Mouse (Mus musculus): ENCODE results near the gene Dock4. TPM values are rescaled to one million over a fixed set of nuclear protein-coding genes. Genes with fewer than 3 reads are reported as not detected.
"Not testable (repeated sequence)": the region's sequence is repeated elsewhere in the genome, so short reads cannot be mapped to it uniquely, and the experiment has no call there.

The Dock4 gene
- polyA plus RNA-seq, 1 experiment from 2014 or later: 40.2 TPM

DNA sequence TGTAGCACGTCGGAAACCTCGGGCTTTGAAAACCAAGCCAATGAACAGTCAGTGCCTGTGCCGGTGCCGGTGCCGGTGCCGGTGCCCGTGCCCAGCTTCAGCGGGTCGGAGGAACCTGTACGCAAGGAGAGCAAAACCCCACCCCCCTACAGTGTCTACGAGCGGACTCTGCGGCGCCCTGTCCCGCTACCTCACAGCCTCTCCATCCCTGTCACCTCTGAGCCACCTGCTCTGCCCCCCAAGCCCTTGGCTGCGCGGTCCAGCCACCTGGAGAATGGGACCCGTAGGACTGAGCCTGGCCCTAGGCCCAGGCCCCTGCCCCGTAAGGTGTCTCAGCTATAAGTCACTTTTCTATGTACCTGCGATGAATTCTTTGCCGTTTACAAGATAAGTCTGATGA, 398.6 kb downstream of the Dock4 start:
- no peak overlapping the region for H3K27ac ChIP-seq
- no peaks in the 10 kb centered on the region for H3K9me3 ChIP-seq
- no peak overlapping the region for H3K4me2 ChIP-seq (replicated peaks)
- H3K4me3 ChIP-seq: no peak overlapping the region
- no peaks in the 10 kb centered on the region for H3K4me1 ChIP-seq
- 94% methylated on average over 22 of the region's 22 CpGs for WGBS
- no peak overlapping the region for H3K9ac ChIP-seq
- no peak for ATAC-seq (ENCODE audit: low FRiP score, low read depth)
- H3K27me3 ChIP-seq (replicated peaks): no peaks in the 10 kb centered on the region
- no peaks in the 10 kb centered on the region for H3K36me3 ChIP-seq

DNA sequence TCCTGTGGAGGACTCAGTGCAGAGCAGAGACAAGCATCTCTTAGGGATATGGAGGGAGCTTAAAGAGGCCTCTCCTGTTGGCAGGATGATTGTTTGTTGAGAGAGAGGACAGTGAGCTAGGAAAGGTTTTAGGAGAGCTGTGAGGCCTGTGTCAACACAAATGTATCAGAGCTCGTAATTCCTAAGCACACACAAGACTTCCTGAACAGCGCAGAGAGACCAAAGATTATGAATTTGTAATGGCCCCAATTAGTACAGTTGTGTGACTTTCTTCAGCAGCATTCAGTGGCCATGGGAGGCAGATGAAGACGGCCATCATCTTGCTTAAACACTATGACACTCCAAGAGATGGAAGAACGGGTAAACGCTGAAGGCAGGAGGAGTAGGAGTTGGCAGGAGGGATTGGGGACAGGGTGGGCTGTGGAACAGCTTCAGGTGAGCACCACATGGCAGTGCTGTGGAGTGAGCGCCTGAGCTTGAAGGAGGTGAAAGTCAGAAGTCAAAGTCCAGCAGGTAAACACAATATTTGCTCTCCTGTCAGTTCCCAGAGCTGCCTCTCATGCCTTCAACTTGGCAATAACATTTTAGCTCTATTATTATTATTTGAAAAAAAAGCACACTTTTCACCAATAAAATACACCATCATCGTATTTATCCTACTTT, 409.1 kb downstream of the Dock4 start:
- Histone ChIP-seq H3K36me3 (no peaks in the 10 kb centered on the region), H3K27me3 (replicated peaks) (no peaks in the 10 kb centered on the region), H3K4me2 (replicated peaks) (no peak overlapping the region), H3K27ac (no peak overlapping the region), H3K9me3 (no peaks in the 10 kb centered on the region), H3K4me3 (no peak overlapping the region), H3K9ac (no peak overlapping the region), H3K4me1 (no peaks in the 10 kb centered on the region)
- no peak for ATAC-seq (ENCODE audit: low FRiP score, low read depth)
- WGBS: 94% methylated on average over 7 of the region's 7 CpGs

DNA sequence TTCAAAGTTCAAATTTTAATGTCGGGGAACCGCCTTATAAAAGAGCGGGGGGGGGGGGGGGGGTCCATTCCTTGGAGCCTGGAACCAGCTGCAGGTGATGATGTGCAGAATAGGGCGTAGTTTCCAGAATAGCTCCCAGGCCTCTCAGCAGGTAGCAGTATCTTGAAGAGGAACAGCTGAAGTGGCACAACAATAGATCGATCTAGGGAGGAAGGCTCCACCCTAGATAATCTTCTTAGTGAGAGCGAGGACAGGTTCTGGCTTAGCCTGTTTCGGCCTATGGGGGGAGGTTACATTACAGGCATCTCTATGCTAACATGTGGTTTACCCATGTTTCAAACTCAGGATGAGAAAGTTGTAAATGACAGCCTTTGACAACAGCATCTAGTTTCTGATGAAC, 411.7 kb downstream of the Dock4 start:
- H3K9ac ChIP-seq: no peak overlapping the region
- no peak overlapping the region for H3K27ac ChIP-seq
- H3K4me1 ChIP-seq: no peaks in the 10 kb centered on the region
- ATAC-seq (ENCODE audit: low FRiP score, low read depth): no peak
- no peaks in the 10 kb centered on the region for H3K27me3 ChIP-seq (replicated peaks)
- H3K36me3 ChIP-seq: no peaks in the 10 kb centered on the region
- 94% methylated on average over 7 of the region's 7 CpGs for WGBS
- H3K9me3 ChIP-seq: no peaks in the 10 kb centered on the region
- H3K4me3 ChIP-seq: no peak overlapping the region
- H3K4me2 ChIP-seq (replicated peaks): no peak overlapping the region

DNA sequence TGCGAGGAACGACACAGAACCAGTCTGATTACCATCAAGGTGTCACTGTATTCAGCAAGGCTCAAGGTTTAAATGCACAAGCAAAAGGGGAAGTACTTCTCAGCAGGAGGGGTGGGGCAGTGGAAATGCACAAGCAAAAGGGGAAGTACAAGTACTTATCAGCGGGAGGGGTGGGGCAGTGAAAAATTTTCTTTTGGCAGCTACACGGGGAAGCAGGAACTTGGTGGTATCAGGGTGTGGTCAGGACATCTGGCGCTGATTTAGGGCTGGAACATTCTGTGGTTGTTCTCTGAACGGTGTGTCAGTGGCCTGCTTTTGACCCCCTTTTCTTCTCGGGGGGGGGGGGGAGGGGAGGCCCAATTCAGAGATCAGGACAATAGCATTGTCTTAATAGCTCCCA, 413.0 kb downstream of the Dock4 start:
- H3K9me3 ChIP-seq; H3K36me3 ChIP-seq; H3K9ac ChIP-seq; ATAC-seq (ENCODE audit: low FRiP score, low read depth); H3K4me1 ChIP-seq; H3K4me2 ChIP-seq (replicated peaks); H3K27ac ChIP-seq; H3K4me3 ChIP-seq; H3K27me3 ChIP-seq (replicated peaks): not testable (repeated sequence)
- 78% methylated on average over 7 of the region's 7 CpGs for WGBS

DNA sequence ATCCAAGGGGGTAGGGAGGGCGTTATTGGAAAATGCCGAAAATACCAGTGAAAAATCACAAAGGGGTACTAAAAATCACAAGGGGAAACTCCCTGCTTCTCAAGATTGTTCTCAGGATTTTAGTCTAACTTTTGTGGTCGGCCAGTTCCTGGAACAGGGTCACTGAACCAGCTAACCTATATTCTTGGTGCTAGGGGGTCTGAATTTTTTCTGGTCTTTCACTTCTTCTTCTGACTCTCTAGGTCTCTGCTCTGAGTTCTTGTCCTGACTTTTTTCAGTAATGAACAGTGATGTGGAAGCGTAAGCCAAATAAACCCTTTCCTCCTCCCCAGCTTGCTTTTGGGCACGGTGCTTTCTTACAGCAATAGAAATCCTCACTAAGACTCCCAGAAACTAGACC, 424.6 kb downstream of the Dock4 start:
- no peak overlapping the region for H3K4me2 ChIP-seq (replicated peaks)
- H3K4me1 ChIP-seq: no peaks in the 10 kb centered on the region
- no peaks in the 10 kb centered on the region for H3K27me3 ChIP-seq (replicated peaks)
- H3K9me3 ChIP-seq: 0 out of 2 replicates have a peak, but pooled peaks cover 6% of the 10 kb centered on the region
- no peaks in the 10 kb centered on the region for H3K36me3 ChIP-seq
- H3K4me3 ChIP-seq: no peak overlapping the region
- H3K9ac ChIP-seq: no peak overlapping the region
- 93% methylated on average over 5 of the region's 5 CpGs for WGBS
- H3K27ac ChIP-seq: no peak overlapping the region
- ATAC-seq (ENCODE audit: low FRiP score, low read depth): no peak

DNA sequence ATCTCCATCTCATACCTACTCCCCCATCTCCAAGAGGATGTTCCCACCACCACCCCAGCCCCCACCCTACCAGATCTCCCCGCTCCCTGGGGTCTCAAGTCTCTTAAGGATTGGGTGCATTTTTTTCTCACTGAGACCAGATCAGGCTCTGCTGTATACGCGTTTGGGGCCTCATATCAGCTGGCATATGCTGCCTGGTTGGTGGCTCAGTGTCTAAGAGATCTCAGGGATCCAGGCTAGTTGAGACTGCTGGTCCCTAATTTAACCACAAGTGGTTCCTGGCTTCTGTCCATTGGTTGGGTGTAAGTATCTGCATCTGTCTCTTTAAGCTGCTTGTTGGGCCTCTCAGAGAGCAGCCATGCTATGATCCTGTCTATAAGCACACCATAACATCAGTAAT, 427.0 kb downstream of the Dock4 start:
- no peaks in the 10 kb centered on the region for H3K27me3 ChIP-seq (replicated peaks)
- no peaks in the 10 kb centered on the region for H3K36me3 ChIP-seq
- H3K9me3 ChIP-seq: 0 out of 2 replicates have a peak, but pooled peaks cover 6% of the 10 kb centered on the region
- H3K9ac ChIP-seq: no peak overlapping the region
- H3K4me2 ChIP-seq (replicated peaks): no peak overlapping the region
- H3K27ac ChIP-seq: no peak overlapping the region
- no peaks in the 10 kb centered on the region for H3K4me1 ChIP-seq
- ATAC-seq (ENCODE audit: low FRiP score, low read depth): no peak
- WGBS: 89% methylated on average over 3 of the region's 3 CpGs
- H3K4me3 ChIP-seq: no peak overlapping the region

DNA sequence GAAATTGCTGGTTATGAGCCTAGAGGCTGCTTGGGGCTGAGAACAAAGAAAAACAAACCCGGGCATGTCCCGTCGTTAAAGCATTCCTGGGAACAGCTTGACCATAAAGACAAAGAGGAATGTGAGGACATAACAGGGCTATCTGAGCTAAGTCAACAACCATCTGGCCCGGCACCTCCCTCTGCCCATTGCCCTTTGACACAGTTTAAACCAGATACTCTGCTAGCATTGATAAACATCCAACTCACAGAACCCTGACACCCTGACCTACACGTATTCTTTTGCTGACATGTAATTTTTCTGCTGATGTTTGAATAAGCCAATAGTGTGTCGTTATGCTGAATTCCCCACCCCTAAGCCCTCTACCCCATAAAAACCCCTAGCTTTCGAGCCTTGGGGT, 427.5 kb downstream of the Dock4 start:
- ATAC-seq (ENCODE audit: low FRiP score, low read depth); H3K4me1 ChIP-seq; H3K4me2 ChIP-seq (replicated peaks); H3K9ac ChIP-seq; H3K27me3 ChIP-seq (replicated peaks); H3K27ac ChIP-seq; H3K4me3 ChIP-seq; H3K9me3 ChIP-seq; H3K36me3 ChIP-seq: not testable (repeated sequence)
- 74% methylated on average over 7 of the region's 7 CpGs for WGBS

DNA sequence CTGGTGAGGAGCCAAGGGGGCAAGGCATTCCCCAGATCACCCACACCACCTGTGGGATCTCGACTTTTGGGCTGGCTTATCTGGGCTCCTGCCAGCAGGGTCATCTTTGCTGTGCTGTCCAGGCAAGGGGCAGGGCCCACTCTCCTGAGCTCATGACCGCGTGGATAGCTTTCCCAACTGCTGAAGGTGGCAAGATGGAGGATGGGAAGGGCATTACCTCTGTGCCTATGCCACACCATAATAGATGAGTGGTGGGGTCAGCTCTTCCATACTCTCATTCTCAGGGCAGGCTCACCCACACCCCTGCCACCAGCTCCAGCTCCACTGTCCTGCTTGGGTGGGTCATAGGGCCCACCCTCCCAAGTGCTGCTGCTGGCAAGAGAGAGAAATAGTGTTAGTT, 439.2 kb downstream of the Dock4 start:
- no peak for ATAC-seq (ENCODE audit: low FRiP score, low read depth)

DNA sequence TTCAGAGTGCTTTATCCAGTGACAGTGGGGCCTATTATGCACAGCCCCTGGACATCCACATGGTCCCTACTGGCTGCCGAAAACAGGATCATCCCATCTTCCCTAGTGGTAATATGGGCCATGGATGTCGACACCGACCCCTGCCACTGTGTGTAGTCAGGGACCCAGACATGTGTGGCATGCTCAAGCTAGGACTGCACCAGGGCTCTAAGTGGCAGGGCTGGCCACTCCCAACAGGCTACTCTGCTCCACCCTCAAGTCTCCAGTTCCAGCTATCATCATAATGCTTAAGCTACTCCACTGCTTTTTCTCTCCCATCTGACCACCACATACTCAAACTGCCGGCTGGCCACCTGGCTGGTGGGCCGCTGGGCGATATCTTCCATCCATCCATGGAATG, 439.6 kb downstream of the Dock4 start:
- Histone ChIP-seq H3K4me1 (no peaks in the 10 kb centered on the region), H3K4me2 (replicated peaks) (no peak overlapping the region), H3K27me3 (replicated peaks) (no peaks in the 10 kb centered on the region), H3K36me3 (no peaks in the 10 kb centered on the region), H3K9me3 (no peaks in the 10 kb centered on the region), H3K4me3 (no peak overlapping the region), H3K27ac (no peak overlapping the region), H3K9ac (no peak overlapping the region)
- no peak for ATAC-seq (ENCODE audit: low FRiP score, low read depth)
- WGBS: 89% methylated on average over 6 of the region's 6 CpGs

More for the DNA sequence above, 439.2 kb downstream of the Dock4 start:
- Histone ChIP-seq H3K36me3 (no peaks in the 10 kb centered on the region), H3K4me3 (no peak overlapping the region), H3K9me3 (no peaks in the 10 kb centered on the region), H3K4me1 (no peaks in the 10 kb centered on the region), H3K27me3 (replicated peaks) (no peaks in the 10 kb centered on the region), H3K27ac (no peak overlapping the region), H3K9ac (no peak overlapping the region), H3K4me2 (replicated peaks) (no peak overlapping the region)
- 82% methylated on average over 3 of the region's 3 CpGs for WGBS

DNA sequence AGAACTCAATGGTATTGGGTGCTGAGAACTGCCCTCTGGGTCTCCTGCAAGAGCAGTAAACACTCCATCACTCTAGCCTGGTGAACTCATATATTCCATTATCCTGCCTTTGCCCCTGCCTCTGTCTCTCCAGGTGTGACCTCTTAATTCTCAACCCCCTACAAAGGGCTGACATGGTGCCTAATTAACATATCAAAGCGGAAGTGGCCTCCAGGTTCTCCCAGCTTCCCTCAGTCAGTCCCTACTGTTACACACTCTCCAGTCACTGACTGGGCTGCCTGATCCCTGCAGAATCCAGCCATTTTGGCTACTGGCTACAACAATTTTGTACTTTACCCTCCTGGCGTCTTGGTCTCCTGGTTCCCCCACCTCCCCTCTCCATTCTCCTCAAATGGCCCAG, 441.7 kb downstream of the Dock4 start:
- no peak overlapping the region for H3K4me3 ChIP-seq
- no peak overlapping the region for H3K27ac ChIP-seq
- H3K27me3 ChIP-seq (replicated peaks): no peaks in the 10 kb centered on the region
- no peak overlapping the region for H3K4me2 ChIP-seq (replicated peaks)
- H3K9me3 ChIP-seq: no peaks in the 10 kb centered on the region
- 51% methylated on average over 2 of the region's 2 CpGs for WGBS
- H3K9ac ChIP-seq: no peak overlapping the region
- H3K4me1 ChIP-seq: no peaks in the 10 kb centered on the region
- no peaks in the 10 kb centered on the region for H3K36me3 ChIP-seq
- ATAC-seq (ENCODE audit: low FRiP score, low read depth): no peak

DNA sequence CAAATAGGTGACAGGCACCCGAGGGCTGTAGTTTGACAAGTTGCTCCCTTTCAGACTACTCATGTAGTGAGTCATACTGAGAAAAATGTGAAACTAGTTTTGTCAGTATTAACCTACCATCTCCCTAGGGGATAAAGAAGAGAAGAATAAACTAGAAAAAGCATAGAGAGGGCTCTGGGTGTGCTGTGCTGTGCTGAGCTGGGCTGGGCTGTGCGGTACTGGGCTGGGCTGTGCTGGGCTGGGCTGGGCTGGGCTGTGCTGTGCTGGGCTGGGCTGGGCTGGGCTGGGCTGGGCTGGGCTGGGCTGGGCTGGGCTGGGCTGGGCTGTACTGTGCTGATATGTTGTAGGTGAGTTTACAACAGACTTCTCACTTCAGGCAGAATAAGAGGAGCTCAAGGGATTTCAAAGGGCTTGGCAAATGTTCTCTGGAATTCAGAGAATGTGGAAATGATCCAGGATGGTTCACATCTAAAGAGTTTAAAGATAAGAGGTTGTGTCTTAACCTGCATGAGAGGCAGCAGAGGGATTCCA, 442.6 kb downstream of the Dock4 start:
- H3K27ac ChIP-seq: no peak overlapping the region
- H3K4me1 ChIP-seq: no peaks in the 10 kb centered on the region
- H3K4me2 ChIP-seq (replicated peaks): no peak overlapping the region
- no peaks in the 10 kb centered on the region for H3K27me3 ChIP-seq (replicated peaks)
- no peaks in the 10 kb centered on the region for H3K9me3 ChIP-seq
- H3K9ac ChIP-seq: no peak overlapping the region
- H3K4me3 ChIP-seq: no peak overlapping the region
- 78% methylated on average over 2 of the region's 2 CpGs for WGBS
- no peaks in the 10 kb centered on the region for H3K36me3 ChIP-seq
- no peak for ATAC-seq (ENCODE audit: low FRiP score, low read depth)

DNA sequence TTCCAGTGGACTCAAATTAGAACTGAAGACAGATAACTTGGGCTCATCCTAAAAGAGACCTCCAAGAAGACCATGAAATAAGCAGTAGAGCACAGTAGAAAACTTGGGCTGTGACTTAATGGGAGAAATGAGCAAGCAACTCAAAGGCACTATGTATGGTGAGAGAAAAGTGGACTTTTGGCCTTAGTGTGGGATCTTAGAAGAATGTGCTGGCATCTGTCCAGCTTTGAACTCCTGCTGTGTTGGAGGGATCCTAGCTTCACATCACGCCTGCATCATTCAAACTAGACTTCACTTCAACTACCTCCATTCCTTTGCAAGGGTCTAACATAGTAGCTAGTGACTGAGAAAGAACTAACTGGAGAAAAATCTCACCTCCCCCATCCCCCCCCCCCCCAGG, 443.1 kb downstream of the Dock4 start:
- 82% methylated on average over 1 of the region's 1 CpGs for WGBS
- H3K9me3 ChIP-seq: no peaks in the 10 kb centered on the region
- no peak overlapping the region for H3K9ac ChIP-seq
- no peak overlapping the region for H3K4me3 ChIP-seq
- no peak for ATAC-seq (ENCODE audit: low FRiP score, low read depth)
- H3K4me1 ChIP-seq: no peaks in the 10 kb centered on the region
- H3K27me3 ChIP-seq (replicated peaks): no peaks in the 10 kb centered on the region
- H3K36me3 ChIP-seq: no peaks in the 10 kb centered on the region
- no peak overlapping the region for H3K27ac ChIP-seq
- no peak overlapping the region for H3K4me2 ChIP-seq (replicated peaks)

DNA sequence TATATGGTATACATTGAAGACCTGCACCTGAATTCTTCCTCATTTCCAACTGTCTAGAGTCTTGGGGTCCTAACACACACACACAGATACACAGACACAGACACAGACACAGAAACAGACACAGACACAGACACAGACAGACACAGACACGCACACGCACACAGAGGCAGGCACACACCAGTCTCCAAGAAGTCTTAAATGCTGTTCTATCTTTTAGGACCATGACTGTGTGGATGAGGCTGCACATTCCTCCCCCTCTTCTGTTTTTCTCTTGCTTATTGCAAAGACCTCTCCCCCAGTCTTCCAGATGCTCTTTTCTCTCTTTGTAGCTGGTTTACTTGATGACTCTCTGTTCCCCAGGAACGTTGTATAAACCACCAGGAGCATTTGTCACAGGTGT, 443.8 kb downstream of the Dock4 start:
- H3K4me1 ChIP-seq: no peaks in the 10 kb centered on the region
- H3K27ac ChIP-seq: no peak overlapping the region
- no peak overlapping the region for H3K4me3 ChIP-seq
- H3K36me3 ChIP-seq: no peaks in the 10 kb centered on the region
- WGBS: 78% methylated on average over 3 of the region's 3 CpGs
- no peak overlapping the region for H3K4me2 ChIP-seq (replicated peaks)
- no peaks in the 10 kb centered on the region for H3K27me3 ChIP-seq (replicated peaks)
- no peaks in the 10 kb centered on the region for H3K9me3 ChIP-seq
- no peak for ATAC-seq (ENCODE audit: low FRiP score, low read depth)
- no peak overlapping the region for H3K9ac ChIP-seq
